Mouse (Mus musculus) layer of hippocampus, postnatal 36 days (tissue): Measurements from ENCODE around the gene Gm42791. TPM values are rescaled to one million over a fixed set of nuclear protein-coding genes. Genes with fewer than 3 reads are reported as not detected.

Experiments
- DNase-seq, 2 experiments: peaks; one replicate each; pipeline ENCODE4 v3.0.0; 2022
- total RNA-seq, 2 experiments: library from RNA; stranded (reverse); gene quantifications; 2 replicates each; pipeline ENCODE4 v1.2.3; 2021

The Gm42791 gene
- total RNA-seq, 2 experiments from 2014 or later, result 24.3 to 31.6 TPM

GRCm38 (mm10) chr5:148977698-148978457 lies 17.1 kb downstream of the Gm42791 start:
- no peak for DNase-seq

- no peak for DNase-seq
Measured at GRCm38 (mm10) chr5:148976876-148977275, 18.1 kb downstream of the Gm42791 start.

DNA sequence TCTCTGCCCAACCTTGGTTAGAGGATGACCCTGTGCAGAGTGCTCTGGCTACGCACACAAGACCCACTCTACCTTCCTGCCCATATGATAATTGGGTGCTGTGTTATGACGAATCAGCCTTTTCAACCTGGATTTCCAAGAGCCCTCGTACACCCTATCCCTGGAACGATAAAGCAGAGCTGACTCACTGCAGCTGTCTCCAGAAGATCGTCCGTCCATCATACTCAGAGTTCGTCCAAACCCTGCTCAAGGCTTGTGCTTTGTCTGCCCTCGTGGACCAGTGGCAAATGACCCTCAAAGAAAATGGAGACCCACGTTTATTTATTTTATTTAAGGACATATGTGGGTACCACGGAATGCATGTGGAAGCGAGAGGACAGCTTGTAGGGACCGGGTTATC lies 19.9 kb downstream of the Gm42791 start:
- DNase-seq, result no peak

DNA sequence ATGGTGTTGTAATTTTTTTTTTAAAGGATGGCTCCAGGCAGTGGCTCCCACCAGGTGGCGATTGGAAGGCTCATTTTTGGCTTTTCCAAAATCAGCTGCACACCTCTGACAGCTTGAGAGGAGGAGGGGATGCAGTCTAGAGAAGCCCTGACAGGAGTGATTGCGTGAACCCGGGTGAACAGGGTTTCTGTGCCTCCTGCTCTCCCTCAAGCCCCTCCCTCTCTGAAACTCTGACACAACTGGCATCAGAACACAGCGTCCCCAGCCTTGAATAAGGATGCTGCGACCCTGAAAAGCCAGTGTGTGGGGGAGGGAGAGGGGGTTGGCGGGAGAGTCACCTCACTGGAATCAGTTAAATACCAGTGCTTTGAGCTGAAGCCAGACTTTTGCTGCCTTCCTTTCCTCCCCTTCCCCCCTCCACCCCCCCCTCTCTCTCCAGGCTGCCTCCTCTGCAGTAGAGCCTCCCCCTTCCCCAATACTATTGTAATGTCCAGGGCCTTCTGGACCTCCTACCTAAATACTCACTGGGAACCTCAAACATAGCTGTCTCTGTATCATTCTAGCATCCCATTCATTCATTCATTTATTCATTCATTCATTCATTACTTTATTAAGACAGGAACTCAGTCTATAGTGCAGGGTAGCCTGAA lies 21.8 kb downstream of the Gm42791 start:
- peak in 1 of 2 experiments; percentile 22 for DNase-seq

DNA sequence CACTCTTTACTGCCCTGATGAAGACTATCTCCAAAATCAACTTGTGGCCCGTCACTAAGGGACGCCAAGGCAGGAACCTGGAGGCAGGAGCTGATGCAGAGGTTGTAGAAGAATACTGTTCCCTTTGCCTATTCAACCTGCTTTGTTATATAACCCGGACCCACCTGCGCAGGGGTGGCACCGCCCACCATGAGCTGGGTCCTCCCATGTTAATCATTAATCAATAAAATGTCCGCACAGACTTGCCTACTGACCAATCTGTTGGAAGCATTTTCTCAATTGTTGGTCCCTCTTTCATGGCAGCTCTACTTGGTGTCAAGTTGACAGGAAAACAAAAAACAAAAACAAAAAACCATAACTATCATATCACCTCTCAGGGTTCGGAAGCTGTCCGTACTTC lies 22.8 kb downstream of the Gm42791 start:
- no peak for DNase-seq

DNA sequence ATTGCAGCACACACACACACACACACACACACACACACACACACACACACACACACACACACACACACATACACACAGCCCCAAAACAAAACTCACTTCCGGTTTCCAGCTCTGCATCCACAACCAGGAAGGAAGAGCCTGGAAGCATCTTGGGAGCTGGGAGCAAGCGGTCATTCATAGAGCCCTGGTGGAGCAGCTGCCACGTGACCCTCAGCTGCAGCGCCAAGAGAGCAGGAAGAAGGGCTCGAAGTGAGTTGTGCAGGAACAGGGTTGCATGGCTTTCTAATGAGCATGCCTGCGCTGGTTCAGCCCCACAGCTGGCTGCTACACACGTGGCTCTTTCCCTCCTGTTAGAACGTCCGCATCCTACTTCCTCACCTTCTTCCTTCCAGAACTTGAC lies 25.3 kb downstream of the Gm42791 start:
- no peak for DNase-seq

DNA sequence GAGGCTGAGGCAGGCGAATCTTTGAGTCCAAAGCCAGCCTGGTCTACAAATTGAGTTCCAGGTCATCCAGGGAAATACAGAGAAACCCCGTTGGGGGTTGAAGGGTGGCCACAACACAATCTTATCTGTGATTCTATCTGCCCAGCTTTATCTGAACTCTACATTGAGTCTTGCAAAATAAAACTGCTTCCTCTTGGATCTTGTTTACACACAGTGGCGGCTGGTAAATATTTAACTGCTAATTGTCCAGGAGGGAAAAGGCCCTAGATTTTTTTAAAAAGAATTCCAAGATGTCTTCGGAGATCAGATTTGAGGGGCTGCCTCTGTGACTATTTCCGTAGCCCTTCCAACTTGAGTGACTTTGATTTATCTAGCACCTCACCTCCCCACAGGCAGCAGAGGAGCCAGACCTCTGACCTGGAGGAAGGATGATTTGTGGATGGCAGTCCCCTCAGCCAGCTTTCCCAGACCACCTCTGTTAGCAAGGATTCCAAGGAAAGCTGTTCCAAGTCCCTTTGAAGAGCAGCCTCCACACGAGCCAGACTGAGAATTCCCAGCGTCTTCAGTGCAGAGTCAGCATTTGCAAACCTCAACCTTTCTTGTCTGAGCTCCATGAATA lies 25.9 kb downstream of the Gm42791 start:
- DNase-seq, result no peak

DNA sequence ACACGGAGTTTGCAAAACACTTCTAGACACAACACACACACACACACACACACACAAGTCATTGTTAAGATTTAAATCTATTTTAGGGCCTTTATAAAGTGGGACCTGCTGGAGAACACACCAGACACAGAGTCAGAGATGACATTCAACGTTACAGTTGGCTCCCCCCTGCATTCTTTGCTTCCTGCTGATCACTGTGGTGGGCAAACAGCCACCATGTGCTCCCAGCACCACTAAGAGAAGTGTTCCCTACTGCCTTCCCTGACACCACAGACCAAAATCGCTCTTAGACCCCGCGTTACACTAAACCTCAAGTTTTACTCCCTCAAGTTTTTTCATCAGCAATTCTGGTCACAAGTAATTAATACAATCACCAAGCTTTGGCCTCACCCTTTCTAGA lies 26.8 kb downstream of the Gm42791 start:
- DNase-seq, result no peak

- no peak for DNase-seq
Measured at GRCm38 (mm10) chr5:148966395-148966794, 28.6 kb downstream of the Gm42791 start.

DNA sequence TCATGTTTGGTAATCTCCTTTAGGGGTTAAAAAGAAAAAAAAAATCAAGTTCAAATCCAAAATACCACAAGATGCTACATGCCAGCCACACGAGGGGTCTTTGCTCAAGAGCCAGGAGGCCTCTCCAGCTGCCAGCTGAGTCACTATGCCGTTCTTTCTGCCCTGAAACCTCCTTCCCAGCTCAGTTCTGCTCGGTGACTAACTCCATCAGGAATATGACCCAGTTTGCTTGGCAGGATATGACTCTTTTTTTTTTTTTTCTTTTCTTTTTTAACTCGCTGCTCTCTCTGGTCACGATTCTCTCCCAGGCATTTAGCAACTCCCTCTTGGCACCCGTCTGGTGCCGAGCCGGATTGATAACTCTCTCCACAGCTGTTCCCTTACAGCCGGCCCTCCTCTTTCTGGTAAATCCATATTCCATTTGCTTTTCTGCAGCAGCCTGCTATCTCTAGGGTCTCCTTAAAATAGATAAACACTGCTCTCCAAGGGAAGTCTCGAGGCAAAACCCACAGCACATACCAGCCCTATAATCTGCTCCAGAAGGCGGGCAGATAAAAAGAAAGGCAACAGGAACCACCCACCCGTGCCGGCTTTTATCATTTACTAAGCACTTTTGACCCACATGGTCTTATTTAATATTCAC lies 29.1 kb downstream of the Gm42791 start:
- peak; percentile 69 to 77 for DNase-seq

GRCm38 (mm10) chr5:148965089-148965591 lies 29.8 kb downstream of the Gm42791 start:
- DNase-seq, result peak in 1 of 2 experiments; percentile 7

DNA sequence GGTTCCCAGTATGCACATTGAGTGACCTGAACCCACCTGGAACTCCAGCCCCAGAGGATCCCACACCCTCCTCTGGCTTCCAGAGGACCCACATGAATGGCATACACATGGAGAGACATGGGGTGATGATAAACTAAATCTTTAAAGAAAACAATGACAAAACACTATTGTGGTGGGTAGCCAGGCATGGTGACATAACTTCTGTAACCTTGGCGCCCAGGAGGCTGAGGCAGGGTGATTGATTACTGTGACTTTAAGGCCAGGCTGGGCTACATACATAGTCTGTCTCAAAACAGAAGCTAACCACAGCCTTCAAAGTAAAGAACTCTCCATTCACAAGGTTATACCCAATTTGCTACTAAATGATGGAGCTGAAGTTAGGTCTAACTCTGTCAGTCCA lies 30.7 kb downstream of the Gm42791 start:
- no peak for DNase-seq

DNA sequence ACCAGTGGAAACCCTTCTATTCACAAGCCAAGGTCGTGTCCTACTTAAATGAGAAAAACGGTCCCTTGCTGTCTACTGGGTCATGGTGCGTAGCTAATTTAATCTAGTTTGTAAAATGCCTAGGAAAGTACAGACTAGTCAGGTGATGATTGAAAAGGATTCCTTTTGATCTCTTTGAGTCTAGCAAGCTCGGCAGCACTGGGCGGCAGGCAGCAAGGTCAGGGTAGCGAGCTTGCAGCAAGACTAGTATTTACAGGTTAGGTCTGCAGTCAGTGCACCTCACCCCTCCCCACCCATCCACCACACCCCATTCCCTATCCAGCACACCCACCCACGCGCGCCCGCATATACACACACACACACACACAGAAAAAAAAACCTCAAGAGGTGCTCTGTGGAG lies 34.7 kb downstream of the Gm42791 start:
- DNase-seq, result no peak

GRCm38 (mm10) chr5:148959068-148959990 lies 35.6 kb downstream of the Gm42791 start:
- peak; percentile 73 to 77 for DNase-seq

DNA sequence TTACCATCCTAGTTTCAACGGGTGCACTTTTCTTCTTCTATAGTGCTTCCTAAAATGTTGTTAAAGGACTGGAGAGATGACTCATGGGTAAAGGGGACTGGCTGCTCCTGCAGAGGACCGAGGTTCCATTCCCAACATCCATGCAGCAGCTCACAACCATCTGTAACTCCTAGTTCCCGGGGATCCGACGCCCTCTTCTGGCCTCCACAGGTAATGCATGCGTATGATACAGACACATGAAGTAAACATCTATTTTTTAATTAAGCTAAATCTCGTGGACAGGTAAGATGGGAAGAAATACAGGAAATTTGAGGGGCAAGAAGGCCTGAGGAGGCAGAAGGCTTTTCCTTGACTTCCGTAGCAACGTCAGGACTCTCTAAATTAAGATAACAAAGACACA lies 36.6 kb downstream of the Gm42791 start:
- DNase-seq, result no peak

- no peak for DNase-seq
Measured at GRCm38 (mm10) chr5:148956898-148957535, 37.9 kb downstream of the Gm42791 start.

GRCm38 (mm10) chr5:148956091-148956490 lies 38.9 kb downstream of the Gm42791 start:
- no peak for DNase-seq

- no peak for DNase-seq
Measured at GRCm38 (mm10) chr5:148955575-148955974, 39.4 kb downstream of the Gm42791 start.

DNA sequence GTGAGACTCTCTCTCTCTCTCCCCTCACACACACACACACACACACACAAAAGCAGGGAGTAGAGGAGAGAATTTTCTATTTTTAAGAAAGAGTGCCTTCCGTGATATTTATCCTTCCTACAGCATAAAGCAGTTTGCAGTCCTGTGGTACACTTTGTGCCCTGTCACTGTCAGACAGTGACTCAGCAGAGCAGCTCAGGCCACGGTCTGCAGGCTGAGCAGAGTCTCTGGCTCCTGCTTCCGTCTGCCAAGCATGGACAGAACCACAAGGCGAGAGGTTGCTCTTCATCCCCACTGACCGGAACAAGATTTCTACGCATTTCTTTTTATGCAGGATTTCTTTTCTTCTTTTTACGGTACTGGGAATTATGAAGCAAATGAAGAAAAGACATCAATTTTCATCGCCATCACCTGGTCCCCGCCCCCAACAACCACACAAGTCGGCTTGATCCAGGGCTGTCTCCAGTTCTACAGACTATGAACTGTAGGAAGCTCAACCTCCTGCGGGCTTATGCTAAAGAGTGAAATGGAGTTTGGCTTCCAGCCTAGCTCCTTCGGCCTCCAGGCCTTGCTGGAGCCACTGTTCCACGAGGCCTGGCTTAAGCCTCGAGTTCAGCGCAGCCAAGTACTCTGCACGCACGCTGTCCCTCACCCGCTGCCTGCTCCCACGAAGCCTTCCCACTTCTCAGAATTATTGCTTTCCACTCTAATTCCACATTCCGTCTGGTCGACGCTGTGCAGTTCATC lies 40.5 kb downstream of the Gm42791 start:
- no peak for DNase-seq

DNA sequence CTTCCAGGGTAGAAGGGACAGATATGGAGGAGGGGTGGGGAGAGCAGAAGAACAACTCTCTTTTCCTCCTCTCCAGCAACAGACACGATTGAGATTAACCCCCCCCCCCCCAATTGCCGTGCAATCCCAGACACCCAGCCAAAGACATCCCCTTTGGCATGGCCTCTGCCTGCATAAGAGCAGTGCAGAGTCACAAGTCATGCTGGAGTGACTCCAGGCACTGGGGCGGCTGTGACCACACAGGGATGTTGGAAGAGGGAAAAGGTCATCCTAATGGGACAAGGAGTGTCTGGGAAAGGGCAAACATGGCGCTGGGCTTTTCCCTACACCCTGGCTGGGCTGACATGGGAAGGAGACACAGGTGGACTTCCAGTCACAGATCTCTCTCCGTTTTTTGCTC lies 41.8 kb downstream of the Gm42791 start:
- DNase-seq, result no peak

GRCm38 (mm10) chr5:148952419-148952818 lies 42.5 kb downstream of the Gm42791 start:
- no peak for DNase-seq
